Mouse (Mus musculus): ENCODE measurements around the gene Ccnt1. TPM values are rescaled to one million over a fixed set of nuclear protein-coding genes. Genes with fewer than 3 reads are reported as not detected.

The Ccnt1 gene
- polyA plus RNA-seq, 1 experiment, result 18.1 TPM

Other genes starting within 250 kb of the Ccnt1 start
- not detected in 2 replicates for gene Olfr284, start 229.9 kb downstream of the Ccnt1 start, polyA plus RNA-seq (2012; ENCODE audit: insufficient read depth, insufficient read length, missing spikeins)
- not detected in 2 replicates for gene Olfr283, start 190.0 kb downstream of the Ccnt1 start, polyA plus RNA-seq (2012; ENCODE audit: insufficient read depth, insufficient read length, missing spikeins)
- not detected in 2 replicates for gene Olfr282, start 139.7 kb downstream of the Ccnt1 start, polyA plus RNA-seq (2012; ENCODE audit: insufficient read depth, insufficient read length, missing spikeins)
- not detected in 2 replicates for gene Olfr281, start 118.3 kb downstream of the Ccnt1 start, polyA plus RNA-seq (2012; ENCODE audit: insufficient read depth, insufficient read length, missing spikeins)
- not detected in 2 replicates for gene OR5BS1P, start 101.0 kb downstream of the Ccnt1 start, polyA plus RNA-seq (2012; ENCODE audit: insufficient read depth, insufficient read length, missing spikeins)
- not detected in 2 replicates for gene Lalba, start 88.2 kb downstream of the Ccnt1 start, polyA plus RNA-seq (2012; ENCODE audit: insufficient read depth, insufficient read length, missing spikeins)
- not detected in 2 replicates for gene Olfr279, start 78.5 kb downstream of the Ccnt1 start, polyA plus RNA-seq (2012; ENCODE audit: insufficient read depth, insufficient read length, missing spikeins)
- gene Kansl2, start 36.7 kb downstream of the Ccnt1 start, polyA plus RNA-seq (2012; ENCODE audit: insufficient read depth, insufficient read length, missing spikeins), result 33.1 and 38.0 TPM in 2 replicates
- gene 4930415O20Rik, start 81 bp upstream of the Ccnt1 start, polyA plus RNA-seq (2012; ENCODE audit: insufficient read depth, insufficient read length, missing spikeins), result 5.1 and 14.0 TPM in 2 replicates
- gene Adcy6, start 39.2 kb upstream of the Ccnt1 start, polyA plus RNA-seq (2012; ENCODE audit: insufficient read depth, insufficient read length, missing spikeins), result 37.3 and 42.5 TPM in 2 replicates
- gene Cacnb3, start 59.9 kb upstream of the Ccnt1 start, polyA plus RNA-seq (2012; ENCODE audit: insufficient read depth, insufficient read length, missing spikeins), result 0.46 and 0.95 TPM in 2 replicates
- 28.1 and 50.7 TPM in 2 replicates for gene Ddx23, start 92.0 kb upstream of the Ccnt1 start, polyA plus RNA-seq (2012; ENCODE audit: insufficient read depth, insufficient read length, missing spikeins)
- 1.7 and 1.8 TPM in 2 replicates for gene Rnd1, start 106.5 kb upstream of the Ccnt1 start, polyA plus RNA-seq (2012; ENCODE audit: insufficient read depth, insufficient read length, missing spikeins)
- not detected in 2 replicates for gene Ccdc65, start 137.3 kb upstream of the Ccnt1 start, polyA plus RNA-seq (2012; ENCODE audit: insufficient read depth, insufficient read length, missing spikeins)
- gene Fkbp11, start 157.3 kb upstream of the Ccnt1 start, polyA plus RNA-seq (2012; ENCODE audit: insufficient read depth, insufficient read length, missing spikeins), result 1.9 TPM in 1 of 2 replicates, not detected in the other
- gene Arf3, start 192.3 kb upstream of the Ccnt1 start, polyA plus RNA-seq (2012; ENCODE audit: insufficient read depth, insufficient read length, missing spikeins), result 25.8 and 32.2 TPM in 2 replicates
- 0.83 and 0.95 TPM in 2 replicates for gene Wnt10b, start 207.2 kb upstream of the Ccnt1 start, polyA plus RNA-seq (2012; ENCODE audit: insufficient read depth, insufficient read length, missing spikeins)
- not detected in 2 replicates for gene Wnt1, start 218.9 kb upstream of the Ccnt1 start, polyA plus RNA-seq (2012; ENCODE audit: insufficient read depth, insufficient read length, missing spikeins)
- not detected in 2 replicates for gene Ddn, start 238.6 kb upstream of the Ccnt1 start, polyA plus RNA-seq (2012; ENCODE audit: insufficient read depth, insufficient read length, missing spikeins)

Measured in brown adipose tissue, adult 24 weeks (tissue).